Mouse (Mus musculus) cerebellum, adult 2 months (tissue): ENCODE data around the gene Wnt11.

Experiments
- CTCF ChIP-seq: fragments of 200-500 bp; IDR thresholded peaks from 2 replicates; pipeline ENCODE4 v1.5.1; 2011; ENCODE audit warnings: low read depth, mild to moderate bottlenecking, control low read depth, low read length, moderate library complexity, borderline replicate concordance; ENCODE audit not compliant: insufficient read depth
- POLR2A ChIP-seq: fragments of 200-500 bp; IDR thresholded peaks from 2 replicates; pipeline ENCODE4 v1.6.1; 2011; ENCODE audit warnings: low read length, control low read depth, borderline replicate concordance; ENCODE audit not compliant: insufficient read depth

- TF ChIP-seq POLR2A = no peak
- TF ChIP-seq CTCF = no peak
Measured at GRCm38 (mm10) chr7:98876119-98876518, 41.2 kb downstream of the Wnt11 start.
